Mouse (Mus musculus) spleen, postnatal 10 days (tissue): ENCODE measurements at regions not wholly inside any gene's neighbourhood (a gene's known extent, or its start where the extent isn't known, plus 50 kb on each side); places are given as distances from the start of the nearest gene placed in this dataset.

Source experiments
- DNase-seq, 2 experiments: peaks; one replicate each; pipeline ENCODE4 v3.0.0; 2021 to 2022; ENCODE audit warnings: low spot score in 2 of 2

DNA sequence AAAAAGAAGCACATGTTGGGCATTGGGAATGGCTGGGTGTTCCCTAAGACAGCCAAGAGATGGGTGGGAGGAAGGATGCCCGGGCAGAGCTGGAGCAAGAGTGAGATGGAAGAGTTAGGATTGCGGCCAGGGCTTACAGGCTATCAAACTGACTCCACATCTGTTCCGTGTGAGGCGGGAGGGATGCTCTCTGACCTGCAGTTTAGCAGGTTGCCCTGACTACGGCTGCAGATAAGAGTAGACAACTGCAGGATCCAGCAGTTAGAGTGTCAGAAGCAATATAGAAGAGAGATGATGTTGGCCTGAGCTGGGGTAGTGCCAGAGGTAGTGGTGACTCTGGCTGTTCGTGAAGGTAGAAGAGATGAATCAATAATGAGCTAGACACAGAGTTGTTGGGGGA is 61.6 kb upstream of the Syt6 start:
- no peak for DNase-seq

DNA sequence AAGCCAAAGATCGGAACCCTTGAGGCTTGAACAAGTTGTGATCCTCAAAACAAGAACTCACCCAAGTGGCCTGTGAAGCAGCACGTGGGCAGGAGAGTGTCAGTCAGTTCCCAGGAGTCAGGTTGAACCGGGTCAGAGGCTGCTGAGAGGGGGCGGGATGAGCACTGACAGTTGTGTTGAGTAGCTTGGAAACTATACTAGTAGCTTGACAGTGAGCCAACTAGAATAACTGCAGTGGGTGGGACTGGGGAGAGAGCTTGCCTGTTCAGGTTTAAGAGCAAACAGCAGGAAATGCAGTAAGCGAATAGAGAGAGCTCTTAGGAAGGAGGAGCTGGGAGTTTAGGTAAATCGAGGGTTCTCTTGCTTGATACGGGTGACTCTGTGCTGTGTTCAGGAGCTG is 61.0 kb upstream of the Syt6 start:
- no peak for DNase-seq

DNA sequence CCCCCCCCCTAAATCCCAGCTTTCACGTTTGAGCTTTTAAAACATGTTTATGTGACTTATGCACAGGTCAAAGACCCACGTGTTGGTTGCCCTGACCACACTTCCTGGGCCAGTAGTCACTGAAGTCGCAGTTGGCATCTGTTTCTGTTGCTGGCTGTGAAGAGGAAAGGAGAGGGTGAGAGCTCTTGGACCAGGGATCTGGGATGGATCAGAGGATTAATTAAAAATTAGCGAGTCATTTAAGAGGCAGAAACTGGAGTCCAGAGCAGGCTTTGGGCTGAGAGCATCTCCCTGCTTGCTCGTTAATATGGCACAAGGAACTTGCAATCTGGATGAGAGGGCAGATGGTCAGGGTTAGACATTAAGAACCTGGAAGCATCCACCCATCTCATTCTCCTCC is 59.1 kb upstream of the Syt6 start:
- no peak for DNase-seq

- no peak for DNase-seq
Measured at GRCm38 (mm10) chr3:103517376-103518304, 57.4 kb upstream of the Syt6 start.

GRCm38 (mm10) chr3:103518624-103519023 is 56.4 kb upstream of the Syt6 start:
- no peak for DNase-seq
